Mouse (Mus musculus): ENCODE results near the gene Slc7a10. TPM values are rescaled to one million over a fixed set of nuclear protein-coding genes. Genes with fewer than 3 reads are reported as not detected.

Gene Slc7a10
- polyA plus RNA-seq, 1 experiment from 2014 or later: 0.73 TPM

- under 1% methylated on average over 14 of the region's 53 CpGs for WGBS
- Histone ChIP-seq H3K27me3 (ENCODE audit: control insufficient read depth, insufficient read depth, low read length) (no peaks in the 10 kb centered on the region), H3K4me3 (ENCODE audit: low read depth, low read length) (peak within 1 kb of the TSS; percentile 88), H3K27ac (ENCODE audit: low read depth, low read length) (peak within 1 kb of the TSS; percentile 90), H3K9me3 (ENCODE audit: control insufficient read depth, low read length) (no peaks in the 10 kb centered on the region), H3K9ac (ENCODE audit: low read depth, low read length) (peak within 1 kb of the TSS; percentile 98), H3K4me1 (replicated peaks; ENCODE audit: control insufficient read depth, insufficient read depth, low read length) (peaks cover 2% of the 10 kb centered on the region; the same call in 1 of the 2 replicates), H3K4me2 (replicated peaks; ENCODE audit: low read depth, low read length) (peak within 1 kb of the TSS; percentile 53), H3K36me3 (ENCODE audit: control insufficient read depth, insufficient read depth, low read length) (0 out of 2 replicates have a peak, but pooled peaks cover 2% of the 10 kb centered on the region)
- DNase-seq (ENCODE audit: low spot score) (peak; percentile 85), ATAC-seq (ENCODE audit: low FRiP score) (peak; percentile 92)
Measured at GRCm38 (mm10) chr7:35215225-35215624, 29.0 kb downstream of the Slc7a10 start, which contains the start of gene Lrp3. Gene Lrp3 (minus strand): TSS chr7:35215498.

DNA sequence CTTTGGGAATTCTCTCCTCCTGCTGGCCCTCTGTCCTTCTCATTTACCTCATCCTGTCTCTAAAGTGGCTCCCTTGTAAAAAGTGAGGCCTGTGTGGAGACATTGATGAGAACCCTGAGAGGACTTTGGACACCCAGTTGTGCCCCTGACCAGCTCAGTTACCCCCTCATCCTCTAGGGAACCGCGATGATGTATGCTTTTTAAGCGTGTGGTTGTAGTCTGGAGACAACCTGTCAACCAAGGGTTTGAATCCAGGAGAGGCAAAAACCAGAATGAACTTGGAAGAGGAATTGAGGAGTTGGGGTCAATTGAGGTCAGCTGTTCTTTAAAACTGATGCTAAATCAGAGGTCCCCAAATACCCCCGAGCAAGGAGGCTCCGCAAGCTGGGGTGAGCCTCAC, 29.5 kb downstream of the Slc7a10 start:
- Histone ChIP-seq H3K27me3 (ENCODE audit: control insufficient read depth, insufficient read depth, low read length) (no peaks in the 10 kb centered on the region), H3K9ac (ENCODE audit: low read depth, low read length) (peak overlapping the region; percentile 98), H3K9me3 (ENCODE audit: control insufficient read depth, low read length) (no peaks in the 10 kb centered on the region), H3K4me1 (replicated peaks; ENCODE audit: control insufficient read depth, insufficient read depth, low read length) (peaks cover 2% of the 10 kb centered on the region; the same call in 1 of the 2 replicates), H3K4me2 (replicated peaks; ENCODE audit: low read depth, low read length) (peak overlapping the region; percentile 53), H3K36me3 (ENCODE audit: control insufficient read depth, insufficient read depth, low read length) (0 out of 2 replicates have a peak, but pooled peaks cover 2% of the 10 kb centered on the region), H3K27ac (ENCODE audit: low read depth, low read length) (peak overlapping the region; percentile 90; the same call in 1 of the 2 replicates), H3K4me3 (ENCODE audit: low read depth, low read length) (peak overlapping the region; percentile 88)
- ATAC-seq (ENCODE audit: low FRiP score) (no peak), DNase-seq (ENCODE audit: low spot score) (peak; percentile 59)
- WGBS: 44% methylated on average over 5 of the region's 5 CpGs

DNA sequence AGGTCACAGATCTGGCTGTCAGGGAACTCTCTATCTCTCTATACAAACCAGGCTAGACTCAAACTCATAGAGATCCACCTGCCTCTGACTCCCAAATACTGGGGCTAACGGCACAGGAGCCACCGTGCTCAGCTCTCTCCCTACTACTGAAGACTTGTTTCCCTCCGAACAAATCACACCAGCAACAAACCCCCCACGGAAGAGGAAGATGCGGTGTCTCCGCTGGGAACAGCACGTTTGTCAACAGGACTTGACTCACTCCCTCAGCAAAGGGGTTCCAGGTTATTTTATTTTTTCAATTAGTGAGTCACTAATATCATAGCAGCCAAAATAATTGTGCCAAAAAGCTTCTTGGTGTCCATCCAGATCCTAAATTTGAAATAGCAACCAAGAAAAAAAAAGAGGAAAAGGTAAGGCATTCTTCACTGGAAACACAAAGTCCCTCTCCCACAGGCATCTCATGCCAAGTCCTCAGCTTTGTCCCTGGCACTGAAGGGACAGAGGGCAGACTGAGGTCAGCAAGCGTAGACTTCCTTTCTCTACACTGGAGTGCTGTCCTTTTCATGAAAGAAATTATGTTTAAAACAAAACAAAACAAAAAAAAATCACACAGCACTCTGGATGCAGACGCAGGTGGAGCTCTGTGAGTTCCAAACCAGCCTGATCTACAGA, 34.6 kb downstream of the Slc7a10 start:
- no peak overlapping the region for H3K4me2 ChIP-seq (replicated peaks; ENCODE audit: low read depth, low read length)
- no peaks in the 10 kb centered on the region for H3K36me3 ChIP-seq (ENCODE audit: control insufficient read depth, insufficient read depth, low read length)
- H3K9me3 ChIP-seq (ENCODE audit: control insufficient read depth, low read length): no peaks in the 10 kb centered on the region
- DNase-seq (ENCODE audit: low spot score) (no peak), ATAC-seq (ENCODE audit: low FRiP score) (no peak)
- 81% methylated on average over 9 of the region's 9 CpGs for WGBS
- no peak overlapping the region for H3K9ac ChIP-seq (ENCODE audit: low read depth, low read length)
- H3K27me3 ChIP-seq (ENCODE audit: control insufficient read depth, insufficient read depth, low read length): no peaks in the 10 kb centered on the region
- H3K4me3 ChIP-seq (ENCODE audit: low read depth, low read length): no peak overlapping the region
- H3K4me1 ChIP-seq (replicated peaks; ENCODE audit: control insufficient read depth, insufficient read depth, low read length): no peaks in the 10 kb centered on the region
- H3K27ac ChIP-seq (ENCODE audit: low read depth, low read length): no peak overlapping the region

DNA sequence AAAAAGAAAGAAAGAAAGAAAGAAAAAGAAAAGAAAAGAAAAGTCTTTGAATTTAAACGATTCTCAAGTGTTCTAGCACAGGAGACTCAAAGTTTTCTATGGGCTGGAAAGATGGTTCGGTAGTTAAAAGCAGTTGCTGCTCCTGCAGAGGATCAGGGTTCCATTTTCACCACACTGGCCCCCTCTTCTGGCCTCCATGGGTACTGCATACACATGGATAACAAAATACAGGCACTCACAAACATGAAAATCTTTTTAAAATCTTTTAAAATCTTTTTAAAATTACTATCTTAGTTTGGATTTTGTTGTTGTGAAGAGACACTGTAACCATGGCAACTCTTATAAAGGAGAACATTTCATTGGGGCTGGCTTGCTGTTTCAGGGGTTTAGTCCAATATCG, 44.1 kb downstream of the Slc7a10 start:
- Histone ChIP-seq H3K4me1 (replicated peaks; ENCODE audit: control insufficient read depth, insufficient read depth, low read length) (0 out of 2 replicates have a peak, but pooled peaks cover 2% of the 10 kb centered on the region), H3K27ac (ENCODE audit: low read depth, low read length) (no peak overlapping the region), H3K4me2 (replicated peaks; ENCODE audit: low read depth, low read length) (no peak overlapping the region), H3K4me3 (ENCODE audit: low read depth, low read length) (no peak overlapping the region), H3K27me3 (ENCODE audit: control insufficient read depth, insufficient read depth, low read length) (no peaks in the 10 kb centered on the region), H3K9ac (ENCODE audit: low read depth, low read length) (no peak overlapping the region), H3K36me3 (ENCODE audit: control insufficient read depth, insufficient read depth, low read length) (no peaks in the 10 kb centered on the region), H3K9me3 (ENCODE audit: control insufficient read depth, low read length) (no peaks in the 10 kb centered on the region)
- peak; percentile 48 for DNase-seq (ENCODE audit: low spot score)
- no peak for ATAC-seq (ENCODE audit: low FRiP score)
- WGBS: 70% methylated on average over 3 of the region's 3 CpGs

- H3K27me3 ChIP-seq (ENCODE audit: control insufficient read depth, insufficient read depth, low read length): no peaks in the 10 kb centered on the region
- DNase-seq (ENCODE audit: low spot score): no peak
- 0 out of 2 replicates have a peak, but pooled peaks cover 2% of the 10 kb centered on the region for H3K4me1 ChIP-seq (replicated peaks; ENCODE audit: control insufficient read depth, insufficient read depth, low read length)
- H3K9ac ChIP-seq (ENCODE audit: low read depth, low read length): no peak overlapping the region
- ATAC-seq (ENCODE audit: low FRiP score): no peak
- no peak overlapping the region for H3K4me2 ChIP-seq (replicated peaks; ENCODE audit: low read depth, low read length)
- 32% methylated on average over 13 of the region's 13 CpGs for WGBS
- H3K9me3 ChIP-seq (ENCODE audit: control insufficient read depth, low read length): no peaks in the 10 kb centered on the region
- H3K36me3 ChIP-seq (ENCODE audit: control insufficient read depth, insufficient read depth, low read length): no peaks in the 10 kb centered on the region
- H3K27ac ChIP-seq (ENCODE audit: low read depth, low read length): no peak overlapping the region
- H3K4me3 ChIP-seq (ENCODE audit: low read depth, low read length): no peak overlapping the region
Measured at GRCm38 (mm10) chr7:35232796-35233455, 46.7 kb downstream of the Slc7a10 start.

DNA sequence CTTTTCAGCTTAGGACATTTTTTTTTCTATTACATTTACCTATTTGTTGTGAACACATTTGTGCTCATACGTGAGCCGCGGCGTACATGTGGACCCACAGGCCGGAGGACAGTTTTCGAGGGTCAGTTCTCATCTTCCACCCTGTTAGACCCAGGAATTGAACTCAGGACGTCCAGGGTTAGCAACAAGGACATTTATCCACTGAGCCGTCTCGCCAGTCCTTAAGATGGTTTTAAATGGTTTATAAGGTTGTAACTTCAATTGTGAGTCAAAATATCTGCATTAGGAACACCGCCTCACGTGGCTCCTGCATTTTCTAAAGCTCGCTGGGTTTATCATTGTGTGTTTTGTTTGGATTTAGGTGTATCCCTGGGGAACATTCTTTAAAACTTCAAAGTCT, 47.7 kb downstream of the Slc7a10 start:
- ATAC-seq (ENCODE audit: low FRiP score): no peak
- WGBS: 47% methylated on average over 12 of the region's 12 CpGs
- DNase-seq (ENCODE audit: low spot score): no peak
- Histone ChIP-seq H3K4me3 (ENCODE audit: low read depth, low read length) (peak overlapping the region; percentile 48), H3K27me3 (ENCODE audit: control insufficient read depth, insufficient read depth, low read length) (no peaks in the 10 kb centered on the region), H3K27ac (ENCODE audit: low read depth, low read length) (peak overlapping the region; percentile 82; the same call in 1 of the 2 replicates), H3K4me1 (replicated peaks; ENCODE audit: control insufficient read depth, insufficient read depth, low read length) (0 out of 2 replicates have a peak, but pooled peaks cover 2% of the 10 kb centered on the region), H3K36me3 (ENCODE audit: control insufficient read depth, insufficient read depth, low read length) (no peaks in the 10 kb centered on the region), H3K9ac (ENCODE audit: low read depth, low read length) (peak overlapping the region; percentile 67), H3K9me3 (ENCODE audit: control insufficient read depth, low read length) (no peaks in the 10 kb centered on the region), H3K4me2 (replicated peaks; ENCODE audit: low read depth, low read length) (peak overlapping the region; percentile 44)

GRCm38 (mm10) chr7:35234361-35235245, 48.4 kb downstream of the Slc7a10 start:
- Histone ChIP-seq H3K4me2 (replicated peaks; ENCODE audit: low read depth, low read length) (peak overlapping the region; percentile 44), H3K4me3 (ENCODE audit: low read depth, low read length) (peak overlapping the region; percentile 48), H3K4me1 (replicated peaks; ENCODE audit: control insufficient read depth, insufficient read depth, low read length) (0 out of 2 replicates have a peak, but pooled peaks cover 2% of the 10 kb centered on the region), H3K9ac (ENCODE audit: low read depth, low read length) (peak overlapping the region; percentile 67), H3K9me3 (ENCODE audit: control insufficient read depth, low read length) (no peaks in the 10 kb centered on the region), H3K36me3 (ENCODE audit: control insufficient read depth, insufficient read depth, low read length) (no peaks in the 10 kb centered on the region), H3K27me3 (ENCODE audit: control insufficient read depth, insufficient read depth, low read length) (no peaks in the 10 kb centered on the region), H3K27ac (ENCODE audit: low read depth, low read length) (peak overlapping the region; percentile 82)
- ATAC-seq (ENCODE audit: low FRiP score) (peak; percentile 94), DNase-seq (ENCODE audit: low spot score) (peak; percentile 100)
- WGBS: under 1% methylated on average over 45 of the region's 45 CpGs

- Histone ChIP-seq H3K9ac (ENCODE audit: low read depth, low read length) (0 out of 2 replicates have a peak overlapping the region, but pooled peaks have one; percentile 32), H3K27me3 (ENCODE audit: control insufficient read depth, insufficient read depth, low read length) (no peaks in the 10 kb centered on the region), H3K9me3 (ENCODE audit: control insufficient read depth, low read length) (no peaks in the 10 kb centered on the region), H3K36me3 (ENCODE audit: control insufficient read depth, insufficient read depth, low read length) (no peaks in the 10 kb centered on the region), H3K4me1 (replicated peaks; ENCODE audit: control insufficient read depth, insufficient read depth, low read length) (0 out of 2 replicates have a peak, but pooled peaks cover 2% of the 10 kb centered on the region), H3K4me2 (replicated peaks; ENCODE audit: low read depth, low read length) (peak overlapping the region; percentile 44), H3K4me3 (ENCODE audit: low read depth, low read length) (peak overlapping the region; percentile 48), H3K27ac (ENCODE audit: low read depth, low read length) (peak overlapping the region; percentile 72)
- ATAC-seq (ENCODE audit: low FRiP score) (peak; percentile 76), DNase-seq (ENCODE audit: low spot score) (peak; percentile 74)
- WGBS: 21% methylated on average over 8 of the region's 9 CpGs
Measured at GRCm38 (mm10) chr7:35235308-35235707, 49.1 kb downstream of the Slc7a10 start.

Data from hindbrain, embryonic 11.5 days (tissue).